Mouse (Mus musculus) midbrain, embryonic 11.5 days (tissue): Measurements from ENCODE around the gene Slc9a3r2. TPM values are rescaled to one million over a fixed set of nuclear protein-coding genes. Genes with fewer than 3 reads are reported as not detected.

ENCODE experiments used
- ATAC-seq: fragments of 200-750 bp; cut with Nextera tagmentation; 2 replicates; pipeline ENCODE4 v1.8.0; 2017; ENCODE audit warnings: moderate TSS enrichment, moderate library complexity; ENCODE audit not compliant: low FRiP score
- DNase-seq: peaks from one replicate; pipeline ENCODE4 v3.0.0; 2015; ENCODE audit warnings: low spot score; ENCODE audit errors: missing footprints
- H3K27ac ChIP-seq: fragments of 300-500 bp; sonication (generic); 2 replicates; pipeline ENCODE4 v1.5.1; 2014; ENCODE audit warnings: low read depth, low read length
- H3K27me3 ChIP-seq: fragments of 300-500 bp; sonication (generic); 2 replicates; pipeline ENCODE4 v1.6.1; 2014; ENCODE audit warnings: mild to moderate bottlenecking, low read length, moderate library complexity, mixed read lengths; ENCODE audit not compliant: control insufficient read depth, insufficient read depth
- H3K36me3 ChIP-seq: fragments of 300-500 bp; sonication (generic); 2 replicates; pipeline ENCODE4 v1.6.1; 2014; ENCODE audit warnings: mild to moderate bottlenecking, low read length, moderate library complexity, mixed read lengths; ENCODE audit not compliant: control insufficient read depth, insufficient read depth
- H3K4me1 ChIP-seq: fragments of 300-500 bp; sonication (generic); 2 replicates; pipeline ENCODE4 v1.6.1; 2014; ENCODE audit warnings: low read length; ENCODE audit not compliant: control insufficient read depth, insufficient read depth
- H3K4me2 ChIP-seq: fragments of 300-500 bp; sonication (generic); 2 replicates; pipeline ENCODE4 v1.6.1; 2014; ENCODE audit warnings: mild to moderate bottlenecking, moderate library complexity
- H3K4me3 ChIP-seq: fragments of 300-500 bp; sonication (generic); 2 replicates; pipeline ENCODE4 v1.5.1; 2014; ENCODE audit warnings: low read depth, low read length
- H3K9ac ChIP-seq: fragments of 300-500 bp; sonication (generic); 2 replicates; pipeline ENCODE4 v1.6.1; 2014; ENCODE audit warnings: low read length
- H3K9me3 ChIP-seq: fragments of 300-500 bp; sonication (generic); 2 replicates; pipeline ENCODE4 v1.6.1; 2016; ENCODE audit warnings: low read length; ENCODE audit not compliant: control insufficient read depth
- WGBS: fragments of 180-500 bp; shearing (Covaris S2); extraction: QIAGEN DNeasy Blood & Tissue Kit; methylation state at CpG from one replicate; pipeline ENCODE4 v1.1.7; 2014; 5-methylcytosine and 5-hydroxymethylcytosine counted together
- polyA plus RNA-seq: library from polyadenylated mRNA; unstranded; fragments of >200 nt; fragmentation: Nextera tagmentation; extraction: Ambion mirVana; gene quantifications from 2 replicates; pipeline ENCODE4 v1.2.1, GENCODE M21; 2014

Slc9a3r2 gene
- polyA plus RNA-seq, 1 experiment from 2014 or later: 36.4 TPM

DNA sequence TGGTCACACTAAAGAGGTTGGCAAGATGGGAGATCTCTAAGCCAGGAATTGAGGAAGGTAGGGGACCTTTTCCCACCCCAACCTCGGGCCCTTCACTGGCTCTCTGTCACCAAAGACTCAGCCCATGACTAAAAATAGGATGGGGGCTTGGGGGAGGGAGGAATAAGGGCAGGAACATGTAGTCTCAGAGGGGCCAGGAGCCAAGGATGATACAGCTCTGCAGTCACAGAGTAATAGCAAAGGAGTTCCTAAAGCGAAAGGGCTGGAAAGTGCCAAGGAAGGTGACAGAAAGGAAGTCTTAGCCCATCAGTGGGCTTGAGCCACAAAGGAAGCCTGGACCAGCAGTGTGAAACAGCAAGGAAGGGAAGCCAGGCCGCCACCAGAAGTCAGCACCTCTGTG, 1.7 kb upstream of the Slc9a3r2 start:
- Histone ChIP-seq H3K9me3 (no peaks in the 10 kb centered on the region), H3K9ac (no peak overlapping the region), H3K4me3 (no peak overlapping the region), H3K4me2 (no peak overlapping the region), H3K27ac (no peak overlapping the region), H3K27me3 (peaks cover 12% of the 10 kb centered on the region), H3K36me3 (no peaks in the 10 kb centered on the region), H3K4me1 (peaks cover 9% of the 10 kb centered on the region)
- ATAC-seq: no peak
- 76% methylated on average over 3 of the region's 3 CpGs for WGBS
- peak; percentile 62 for DNase-seq

DNA sequence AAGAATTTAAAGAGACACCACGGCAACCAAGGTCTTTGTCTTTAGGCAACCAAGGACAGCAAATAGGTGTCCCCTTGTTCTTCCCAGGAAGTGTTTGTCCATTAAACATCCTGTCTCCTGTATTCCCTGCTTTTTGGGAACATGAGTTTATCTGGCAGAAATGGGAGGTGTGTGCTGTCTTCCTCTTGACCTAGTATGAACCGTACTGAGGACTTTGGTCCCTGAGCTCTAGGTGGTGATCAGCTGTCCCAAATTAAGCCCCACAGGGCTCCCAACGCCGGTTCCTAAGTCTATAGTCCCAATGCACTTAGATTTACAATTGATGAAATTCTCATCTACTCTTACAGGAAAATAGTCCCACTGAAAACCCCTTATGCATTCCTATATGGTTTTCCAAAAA, 639 bp upstream of the Slc9a3r2 start:
- no peaks in the 10 kb centered on the region for H3K36me3 ChIP-seq
- ATAC-seq (no peak), DNase-seq (peak; percentile 83)
- no peak overlapping the region for H3K4me2 ChIP-seq
- H3K27ac ChIP-seq: no peak overlapping the region
- peaks cover 10% of the 10 kb centered on the region; the same call in 1 of the 2 replicates for H3K27me3 ChIP-seq
- no peaks in the 10 kb centered on the region for H3K9me3 ChIP-seq
- no peak overlapping the region for H3K9ac ChIP-seq
- WGBS: 73% methylated on average over 4 of the region's 4 CpGs
- H3K4me1 ChIP-seq: peaks cover 9% of the 10 kb centered on the region
- H3K4me3 ChIP-seq: no peak overlapping the region

DNA sequence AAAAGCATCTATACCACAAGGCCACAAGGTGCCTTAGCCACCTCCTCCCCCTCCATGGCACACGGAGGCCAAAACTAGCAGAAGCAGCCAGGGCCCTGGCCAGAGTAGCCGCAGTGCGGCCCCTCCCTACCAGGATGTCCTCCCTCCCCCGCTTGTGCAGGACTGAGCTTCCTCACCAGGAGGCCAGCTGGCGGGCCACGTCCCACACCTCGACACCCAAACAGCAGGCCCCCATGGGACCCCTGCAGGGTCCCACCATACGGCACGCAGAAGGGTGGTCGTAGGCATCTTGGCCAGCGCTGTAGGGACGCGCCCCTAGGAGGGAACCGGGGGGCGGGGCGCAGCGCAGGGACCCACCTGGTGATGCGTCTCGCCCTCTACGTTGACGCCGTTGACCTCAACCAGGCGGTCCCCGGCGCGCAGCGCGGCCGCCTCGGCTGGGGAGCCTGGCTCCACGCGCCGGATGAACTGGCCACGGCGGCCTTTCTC, 502 bp downstream of the Slc9a3r2 start:
- peaks cover 9% of the 10 kb centered on the region for H3K4me1 ChIP-seq
- peak overlapping the region; percentile 98 for H3K4me2 ChIP-seq
- peaks cover 10% of the 10 kb centered on the region; the same call in 1 of the 2 replicates for H3K27me3 ChIP-seq
- WGBS: 2% methylated on average over 34 of the region's 35 CpGs
- H3K27ac ChIP-seq: no peak overlapping the region
- ATAC-seq: peak; percentile 60
- no peaks in the 10 kb centered on the region for H3K36me3 ChIP-seq
- H3K4me3 ChIP-seq: peak overlapping the region; percentile 47
- DNase-seq: no peak
- H3K9ac ChIP-seq: peak overlapping the region; percentile 70
- no peaks in the 10 kb centered on the region for H3K9me3 ChIP-seq

DNA sequence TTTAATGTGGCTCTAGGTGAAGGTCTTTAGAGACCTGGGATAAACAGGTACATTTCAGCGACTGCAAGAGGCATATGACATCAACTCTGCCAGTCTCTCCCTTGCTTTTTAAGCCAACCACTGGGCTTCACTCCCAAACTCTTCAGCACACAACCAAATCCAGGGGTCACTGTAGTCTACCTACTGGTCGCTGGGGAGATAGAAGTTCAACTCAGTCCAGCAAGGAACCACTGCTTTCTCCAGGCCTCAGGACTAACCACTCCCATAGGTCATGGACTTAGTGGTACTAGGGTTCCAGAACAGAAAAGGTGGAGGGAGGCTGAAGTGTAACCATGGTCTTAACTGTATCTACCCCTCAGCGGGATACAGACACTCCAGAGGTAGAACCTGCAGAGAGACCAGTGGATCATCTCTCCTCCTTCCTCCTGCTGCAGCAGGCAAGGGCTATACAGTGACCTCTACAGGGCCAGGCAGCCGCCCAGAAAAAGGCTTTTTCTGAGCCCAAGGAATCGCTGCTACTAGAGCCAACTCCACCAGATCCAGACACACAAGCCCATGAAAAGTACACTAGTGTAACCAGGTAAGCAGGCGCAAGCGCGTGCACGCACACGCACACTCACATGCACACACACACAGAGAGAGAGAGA, 1.3 kb downstream of the Slc9a3r2 start:
- DNase-seq: no peak
- H3K27me3 ChIP-seq: peaks cover 10% of the 10 kb centered on the region; the same call in 1 of the 2 replicates
- H3K4me1 ChIP-seq: peaks cover 9% of the 10 kb centered on the region
- no peak for ATAC-seq
- no peak overlapping the region for H3K9ac ChIP-seq
- WGBS: 73% methylated on average over 10 of the region's 10 CpGs
- no peaks in the 10 kb centered on the region for H3K9me3 ChIP-seq
- peak overlapping the region; percentile 47 for H3K4me3 ChIP-seq
- H3K4me2 ChIP-seq: no peak overlapping the region
- no peak overlapping the region for H3K27ac ChIP-seq
- H3K36me3 ChIP-seq: no peaks in the 10 kb centered on the region

DNA sequence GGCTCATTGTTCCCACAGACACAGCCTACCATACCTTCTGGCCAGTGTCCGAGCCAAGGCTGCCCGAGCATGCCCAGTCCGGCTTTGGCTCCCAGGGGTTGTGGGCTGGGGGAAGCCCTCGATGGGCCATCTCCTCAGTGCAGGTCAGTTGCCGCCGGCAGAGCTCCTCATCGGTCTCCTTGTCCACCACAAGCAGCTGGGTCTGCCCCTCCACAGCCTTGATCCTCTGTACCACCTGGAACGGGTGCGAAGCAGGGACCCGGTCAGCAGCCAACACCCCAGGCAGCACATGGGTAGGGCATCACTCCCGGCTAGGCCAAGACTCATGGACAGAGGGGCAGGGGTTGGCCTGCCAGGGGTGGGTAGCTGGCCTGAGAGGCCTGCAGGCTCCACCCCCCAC, 2.6 kb downstream of the Slc9a3r2 start:
- Histone ChIP-seq H3K36me3 (no peaks in the 10 kb centered on the region), H3K9me3 (no peaks in the 10 kb centered on the region), H3K4me3 (no peak overlapping the region), H3K4me2 (no peak overlapping the region), H3K27me3 (peaks cover 10% of the 10 kb centered on the region; the same call in 1 of the 2 replicates), H3K9ac (no peak overlapping the region), H3K4me1 (peaks cover 9% of the 10 kb centered on the region), H3K27ac (no peak overlapping the region)
- DNase-seq (no peak), ATAC-seq (no peak)
- 84% methylated on average over 11 of the region's 11 CpGs for WGBS

DNA sequence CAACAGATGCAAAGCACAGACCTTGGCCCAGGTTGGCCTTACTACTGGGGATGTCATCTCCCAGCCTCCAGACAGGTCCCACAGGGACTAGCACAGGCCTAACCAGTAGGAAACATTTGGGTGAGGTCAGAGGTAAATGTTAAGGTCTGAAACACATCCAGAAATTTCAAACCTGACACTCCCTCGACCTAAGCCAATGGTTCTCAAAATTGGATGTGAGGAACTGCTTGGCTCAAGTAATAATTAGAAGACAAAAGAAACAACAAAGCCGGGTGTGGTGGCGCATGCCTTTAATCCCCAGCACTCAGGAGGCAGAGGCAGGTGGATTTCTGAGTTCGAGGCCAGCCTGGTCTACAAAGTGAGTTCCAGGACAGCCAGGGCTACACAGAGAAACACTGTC, 3.7 kb downstream of the Slc9a3r2 start:
- no peaks in the 10 kb centered on the region for H3K9me3 ChIP-seq
- no peak for ATAC-seq
- no peak overlapping the region for H3K9ac ChIP-seq
- no peak for DNase-seq
- 87% methylated on average over 4 of the region's 4 CpGs for WGBS
- peaks cover 10% of the 10 kb centered on the region; the same call in 1 of the 2 replicates for H3K27me3 ChIP-seq
- H3K4me3 ChIP-seq: no peak overlapping the region
- peaks cover 9% of the 10 kb centered on the region for H3K4me1 ChIP-seq
- no peak overlapping the region for H3K4me2 ChIP-seq
- no peak overlapping the region for H3K27ac ChIP-seq
- H3K36me3 ChIP-seq: no peaks in the 10 kb centered on the region

DNA sequence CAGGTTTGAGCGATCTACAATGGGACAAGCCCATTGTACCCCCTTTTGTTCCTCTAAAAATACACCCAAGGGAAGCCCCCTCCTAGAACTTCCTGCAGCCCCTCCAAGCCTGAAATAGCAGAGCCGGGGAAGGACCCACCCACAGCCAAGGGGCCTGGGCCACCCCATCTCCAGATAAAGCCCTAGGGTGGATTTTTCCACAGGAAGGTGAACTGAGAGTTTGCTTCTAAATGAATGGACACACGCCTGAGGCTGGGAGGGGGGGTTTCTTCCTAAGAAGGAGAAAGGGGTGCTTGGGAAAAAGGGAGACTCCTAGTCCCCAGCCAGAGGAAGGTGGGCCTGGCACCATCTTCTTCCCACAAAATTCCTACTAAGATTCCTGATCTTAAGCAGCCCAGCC, 4.2 kb downstream of the Slc9a3r2 start:
- peaks cover 9% of the 10 kb centered on the region for H3K4me1 ChIP-seq
- no peak overlapping the region for H3K4me3 ChIP-seq
- no peaks in the 10 kb centered on the region for H3K9me3 ChIP-seq
- H3K4me2 ChIP-seq: no peak overlapping the region
- H3K27ac ChIP-seq: no peak overlapping the region
- DNase-seq (no peak), ATAC-seq (no peak)
- WGBS: 77% methylated on average over 3 of the region's 3 CpGs
- no peak overlapping the region for H3K9ac ChIP-seq
- peaks cover 8% of the 10 kb centered on the region; the same call in 1 of the 2 replicates for H3K27me3 ChIP-seq
- no peaks in the 10 kb centered on the region for H3K36me3 ChIP-seq

DNA sequence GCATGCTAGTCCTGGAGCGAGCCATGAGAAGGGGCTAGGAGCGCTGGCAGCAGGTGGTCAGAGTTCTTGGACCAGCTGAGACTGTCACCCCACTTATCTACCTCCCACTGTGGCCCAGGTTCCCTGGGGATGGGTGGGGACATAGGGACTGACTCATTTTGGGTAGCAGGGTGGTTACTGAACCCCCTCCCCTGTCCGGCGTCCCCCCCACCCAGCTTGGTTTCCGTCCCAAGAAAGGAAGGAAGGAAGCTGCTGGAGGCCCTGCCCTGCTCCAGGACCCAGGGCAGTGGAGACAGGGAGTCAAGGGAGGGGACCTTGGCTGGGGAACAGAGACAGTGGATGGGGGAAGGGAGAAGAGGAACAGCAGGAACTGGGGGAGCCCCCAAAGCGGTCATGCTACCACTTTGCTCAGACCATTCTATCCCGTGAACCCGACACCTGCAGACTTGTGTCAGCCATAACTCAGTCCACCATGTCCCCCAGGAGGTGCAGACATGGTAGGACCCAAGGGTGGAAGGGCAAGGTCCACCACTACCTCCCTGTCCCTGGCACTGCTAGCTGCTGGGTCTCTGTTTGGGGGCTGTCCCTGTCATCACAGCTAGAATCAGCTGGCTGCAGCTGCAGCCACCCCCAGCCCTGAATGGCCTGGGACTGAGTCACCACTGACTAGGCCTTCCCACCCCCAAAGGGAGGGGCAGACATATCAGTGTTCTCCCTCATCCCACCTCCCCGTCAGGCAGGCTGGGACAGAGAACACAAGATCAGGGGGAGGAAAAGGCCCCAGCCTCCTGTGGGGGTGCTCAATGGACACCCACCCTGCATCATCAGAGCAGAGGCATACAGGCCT, 5.0 kb downstream of the Slc9a3r2 start:
- DNase-seq (no peak), ATAC-seq (no peak)
- Histone ChIP-seq H3K4me2 (no peak overlapping the region), H3K9ac (no peak overlapping the region), H3K9me3 (no peaks in the 10 kb centered on the region), H3K27me3 (peaks cover 2% of the 10 kb centered on the region; the same call in 1 of the 2 replicates), H3K4me1 (peaks cover 6% of the 10 kb centered on the region), H3K27ac (no peak overlapping the region), H3K36me3 (no peaks in the 10 kb centered on the region), H3K4me3 (no peak overlapping the region)
- WGBS: 86% methylated on average over 9 of the region's 9 CpGs
